In the genomic region with DNA sequence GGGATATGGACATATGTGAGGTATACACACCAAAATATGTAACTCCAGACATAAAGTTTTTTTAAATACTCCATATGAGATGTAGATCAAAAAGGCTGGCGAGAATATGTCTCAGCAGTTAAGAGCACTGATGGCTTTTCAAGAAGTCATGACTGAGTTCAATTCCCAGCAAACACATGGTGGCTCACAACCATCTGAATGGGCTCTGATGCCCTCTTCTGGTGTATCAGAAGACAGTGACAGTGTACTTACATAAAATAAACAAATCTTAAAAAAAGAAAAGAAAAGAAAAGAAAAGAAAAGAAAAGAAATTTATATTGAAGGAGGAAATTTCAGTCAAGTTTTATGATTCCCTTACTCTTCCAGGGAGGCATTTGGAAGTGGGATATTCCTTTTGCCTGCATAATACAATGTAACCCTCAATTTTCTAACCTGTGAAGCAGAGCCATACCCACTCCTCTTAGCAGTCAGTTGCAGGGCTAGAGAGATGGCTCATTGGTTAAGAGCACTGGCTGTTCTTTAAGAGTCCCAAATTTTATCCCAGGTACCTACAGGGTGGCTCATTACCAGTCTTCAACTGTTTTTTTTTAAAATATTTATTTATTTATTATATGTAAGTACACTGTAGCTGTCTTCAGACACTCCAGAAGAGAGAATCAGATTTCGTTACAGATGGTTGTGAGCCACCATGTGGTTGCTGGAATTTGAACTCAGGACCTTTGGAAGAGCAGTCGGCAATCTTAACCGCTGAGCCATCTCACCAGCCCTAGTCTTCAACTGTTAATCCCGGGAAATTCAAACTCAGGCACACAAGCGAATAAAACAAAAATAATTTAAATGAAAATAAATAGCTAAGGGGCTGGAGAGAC, we compare ENCODE assay signal across 8 mouse cellular contexts. TPM values are rescaled to one million over a fixed set of nuclear protein-coding genes. Genes with fewer than 3 reads are reported as not detected.
A peak's percentile ranks its signal among the peaks of the same experiment; 100 is the strongest.
DNase-seq lines count a peak whose midpoint lies in the region; ATAC-seq lines count a peak whose summit lies in the region.

No protein-coding gene starts in this region.

- 12% methylated on average over 6 of the region's 6 CpGs for WGBS in forebrain, embryonic 16.5 days

- no peak overlapping the region for H3K4me3 ChIP-seq in forebrain, embryonic 16.5 days (replicated peaks; ENCODE audit: low read length)

- H3K4me2 ChIP-seq in forebrain, embryonic 16.5 days (ENCODE audit: low read length): peak overlapping the region; percentile 64; the same call in 1 of the 2 replicates

- DNase-seq in kidney, adult 9 months: peak; percentile 30
- no peak for DNase-seq in kidney, adult 18-20 months
- peak; percentile 62 for DNase-seq in MEL-GATA-1-ER (ENCODE audit: extremely low read depth, low read depth)
- peak; percentile 32 for DNase-seq in lung, postnatal 36 days
- DNase-seq in layer of hippocampus, postnatal 14 days (ENCODE audit: low spot score in 2 of 2): no peak
- DNase-seq in left cerebral cortex, adult 9 months (ENCODE audit: low spot score in 2 of 2): no peak

- H3K36me3 ChIP-seq in forebrain, embryonic 16.5 days (ENCODE audit: control insufficient read depth, insufficient read depth): no peaks in the 10 kb centered on the region

- H3K27ac ChIP-seq in forebrain, embryonic 16.5 days (ENCODE audit: low read length): peak overlapping the region; percentile 92

- no peak for ATAC-seq in forebrain, embryonic 16.5 days
- ATAC-seq in erythroblast, adult 5-6 weeks (replicated peaks; ENCODE audit: low FRiP score, poor library complexity, severe bottlenecking): no peak

- H3K9me3 ChIP-seq in forebrain, embryonic 16.5 days (ENCODE audit: control insufficient read depth, low read length): no peaks in the 10 kb centered on the region

- no peak overlapping the region for H3K9ac ChIP-seq in forebrain, embryonic 16.5 days (replicated peaks; ENCODE audit: low read depth, low read length)

- H3K27me3 ChIP-seq in forebrain, embryonic 16.5 days (replicated peaks; ENCODE audit: control insufficient read depth, insufficient read depth, low read length): no peaks in the 10 kb centered on the region

- H3K4me1 ChIP-seq in forebrain, embryonic 16.5 days (replicated peaks; ENCODE audit: control insufficient read depth, insufficient read depth, low read length): peaks cover 14% of the 10 kb centered on the region

RNA-seq across cellular contexts. Expression of a gene that starts 5.1 kb away (rescaled TPM):
- 43.5 and 43.8 TPM in 2 replicates for polyA plus RNA-seq in forebrain, embryonic 16.5 days (2015; fragmentation: Nextera tagmentation; extraction: Ambion mirVana)
- total RNA-seq in erythroblast, adult 5-6 weeks (2015; ENCODE audit: low replicate concordance): 10.2 and 13.0 TPM in 2 replicates
- total RNA-seq in erythroblast, adult 5-6 weeks (2017; ENCODE audit: low replicate concordance): 8.9 and 18.8 TPM in 2 replicates
- total RNA-seq in layer of hippocampus, postnatal 14 days (2021): 10 to 100 TPM; 18.5 to 22.2 TPM

RNA-seq across cellular contexts. Expression of a gene that starts 7.7 kb away (rescaled TPM):
- polyA plus RNA-seq in forebrain, embryonic 16.5 days (2015; fragmentation: Nextera tagmentation; extraction: Ambion mirVana): 44.3 and 55.3 TPM in 2 replicates
- 7.5 and 12.5 TPM in 2 replicates for total RNA-seq in erythroblast, adult 5-6 weeks (2015; ENCODE audit: low replicate concordance)
- total RNA-seq in erythroblast, adult 5-6 weeks (2017; ENCODE audit: low replicate concordance): 10.3 and 12.5 TPM in 2 replicates
- 10 to 100 TPM; 24.2 to 26.7 TPM for total RNA-seq in layer of hippocampus, postnatal 14 days (2021)

RNA-seq across cellular contexts. Expression of a gene that starts 34.1 kb away (rescaled TPM):
- 0.80 and 1.4 TPM in 2 replicates for polyA plus RNA-seq in forebrain, embryonic 16.5 days (2015; fragmentation: Nextera tagmentation; extraction: Ambion mirVana)
- not detected in 2 replicates for total RNA-seq in erythroblast, adult 5-6 weeks (2015; ENCODE audit: low replicate concordance)
- total RNA-seq in erythroblast, adult 5-6 weeks (2017; ENCODE audit: low replicate concordance): not detected in 2 replicates
- total RNA-seq in layer of hippocampus, postnatal 14 days (2021): 1 to 10 TPM in 1 of 2 experiments, under 1 TPM in 1; 0.72 to 1.5 TPM

RNA-seq across cellular contexts. Expression of a gene that starts 57.0 kb away (rescaled TPM):
- 154 and 171 TPM in 2 replicates for polyA plus RNA-seq in forebrain, embryonic 16.5 days (2015; fragmentation: Nextera tagmentation; extraction: Ambion mirVana)
- total RNA-seq in erythroblast, adult 5-6 weeks (2015; ENCODE audit: low replicate concordance): 14.0 and 16.1 TPM in 2 replicates
- 15.0 and 43.1 TPM in 2 replicates for total RNA-seq in erythroblast, adult 5-6 weeks (2017; ENCODE audit: low replicate concordance)
- total RNA-seq in layer of hippocampus, postnatal 14 days (2021): 10 to 100 TPM; 46.4 to 49.5 TPM

Comparison
In these comparisons a context has a peak if more than half of its experiments do, and no peak if none do; other contexts are left out.
1. DNase-seq: peak in kidney, adult 9 months (single experiment), MEL-GATA-1-ER (single experiment) and lung, postnatal 36 days (single experiment); none in kidney, adult 18-20 months (single experiment), layer of hippocampus, postnatal 14 days (0 of 2) and left cerebral cortex, adult 9 months (0 of 2).